Mouse (Mus musculus) liver, adult 2 months (tissue): ENCODE measurements at regions not wholly inside any gene's neighbourhood (a gene's known extent, or its start where the extent isn't known, plus 50 kb on each side); places are given as distances from the start of the nearest gene placed in this dataset.

Experiments
- CTCF ChIP-seq: fragments of 200-500 bp; IDR thresholded peaks from 2 replicates; pipeline ENCODE4 v1.5.1; 2011; ENCODE audit warnings: low read depth, low read length, control low read depth
- POLR2A ChIP-seq: fragments of 200-500 bp; IDR thresholded peaks from 2 replicates; pipeline ENCODE4 v1.6.1; 2011; ENCODE audit warnings: low read length, control low read depth; ENCODE audit not compliant: insufficient read depth; ENCODE audit errors: extremely low read depth

GRCm38 (mm10) chr12:13159346-13160055 is 89.5 kb downstream of the Ddx1 start:
- TF ChIP-seq POLR2A (no peak), CTCF (no peak)
